Mouse (Mus musculus): ENCODE data around the gene Col19a1.

The Col19a1 gene

DNA sequence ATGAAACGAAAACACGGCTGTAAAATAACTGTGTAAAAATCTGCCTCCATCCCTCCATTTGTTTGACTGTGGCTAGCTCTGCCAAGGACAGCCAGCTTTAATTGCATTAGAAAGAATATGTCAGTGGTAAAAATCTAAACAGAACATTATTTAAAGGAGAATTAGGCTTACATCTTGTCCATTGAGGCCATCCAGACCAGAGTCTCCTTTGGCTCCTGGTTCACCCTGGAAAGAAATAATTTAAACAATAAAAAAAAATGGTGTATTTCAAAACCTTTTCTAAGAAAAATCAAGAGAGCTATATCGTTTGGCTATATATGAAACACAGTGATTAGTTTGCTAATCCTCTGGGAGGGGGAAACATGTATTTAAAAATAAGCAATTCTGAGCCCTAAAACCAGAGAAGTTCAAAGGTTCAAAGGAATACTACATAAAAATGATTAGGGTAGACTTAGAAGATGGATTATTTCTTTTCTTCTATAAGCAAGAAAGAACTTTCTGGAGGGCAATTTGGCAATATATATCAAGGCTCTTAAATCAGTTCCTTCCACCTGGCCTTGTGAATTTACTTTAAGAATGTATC lies 125.9 kb downstream of the Col19a1 start:
- DNase-seq (ENCODE audit: low spot score in 2 of 2): no peak

DNA sequence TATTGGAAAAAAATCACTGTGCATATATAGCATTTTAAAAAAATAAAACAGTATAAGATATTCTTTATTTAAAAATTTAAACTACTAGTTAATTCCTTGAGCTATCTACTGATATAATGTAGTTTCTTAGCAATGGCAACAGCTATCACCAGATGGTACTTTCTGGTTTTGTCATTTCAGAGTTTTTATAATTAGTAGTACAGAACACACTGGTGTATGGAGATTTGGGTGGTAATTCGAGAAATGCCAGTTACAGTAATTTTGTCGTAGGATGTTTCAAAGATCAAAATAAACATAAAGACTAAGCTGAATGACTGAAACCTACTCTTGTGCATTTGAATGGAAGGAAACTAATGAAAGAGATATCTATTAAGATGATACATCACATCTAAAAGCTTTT lies 129.3 kb downstream of the Col19a1 start:
- no peak for DNase-seq (ENCODE audit: low spot score in 2 of 2)

DNA sequence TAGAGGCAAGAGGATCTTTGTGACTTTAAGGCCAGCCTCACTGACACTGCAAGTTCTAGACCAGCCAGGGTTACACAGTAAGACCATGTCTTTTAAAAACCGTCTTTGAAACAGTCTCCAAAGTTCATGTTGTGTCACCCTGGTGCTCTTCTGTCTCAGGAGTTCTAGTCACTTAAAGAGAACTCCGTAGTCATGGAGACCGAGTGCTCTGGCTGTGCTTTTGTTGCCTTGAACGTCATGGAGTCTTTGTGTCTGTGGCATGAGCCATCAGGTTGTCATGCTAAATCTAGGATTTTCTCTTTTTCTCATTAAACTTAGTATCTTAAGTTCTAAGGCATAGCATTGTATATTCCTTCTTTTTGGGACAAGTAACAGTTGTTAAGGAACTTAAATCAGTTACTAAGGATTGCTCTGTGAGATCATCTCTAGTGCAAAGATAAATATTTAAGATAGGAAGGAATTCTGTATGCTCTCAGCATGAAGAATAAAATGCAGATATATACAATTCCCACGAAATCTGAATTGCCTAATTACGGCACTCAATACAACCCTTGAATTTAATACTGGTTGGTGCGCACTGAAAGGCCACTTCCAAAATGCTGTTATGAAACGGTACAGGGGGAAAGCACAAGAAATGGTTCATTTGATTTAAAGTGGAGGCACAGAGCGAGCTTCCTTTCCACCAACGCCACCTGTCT lies 134.6 kb downstream of the Col19a1 start:
- no peak for DNase-seq (ENCODE audit: low spot score in 2 of 2)

DNA sequence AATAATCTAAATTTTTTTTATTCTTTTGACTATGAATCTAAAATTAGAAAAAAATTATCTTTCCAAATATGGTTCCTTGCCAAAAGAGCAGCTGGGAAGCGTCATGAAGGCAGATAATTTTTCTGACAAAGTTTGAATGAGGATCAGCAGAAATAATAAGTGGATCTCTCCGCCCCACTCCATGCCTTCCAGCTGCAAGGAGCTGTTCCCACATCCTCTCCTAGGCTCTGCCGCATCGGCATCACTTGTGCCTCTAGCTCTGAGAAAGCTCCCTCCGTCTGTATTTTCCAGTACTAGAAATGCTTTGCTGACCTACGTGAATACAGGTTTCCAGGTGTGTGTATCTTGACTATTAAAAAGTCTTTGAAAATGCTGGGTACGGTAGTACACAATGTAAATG lies 135.1 kb downstream of the Col19a1 start:
- DNase-seq (ENCODE audit: low spot score in 2 of 2): no peak

DNA sequence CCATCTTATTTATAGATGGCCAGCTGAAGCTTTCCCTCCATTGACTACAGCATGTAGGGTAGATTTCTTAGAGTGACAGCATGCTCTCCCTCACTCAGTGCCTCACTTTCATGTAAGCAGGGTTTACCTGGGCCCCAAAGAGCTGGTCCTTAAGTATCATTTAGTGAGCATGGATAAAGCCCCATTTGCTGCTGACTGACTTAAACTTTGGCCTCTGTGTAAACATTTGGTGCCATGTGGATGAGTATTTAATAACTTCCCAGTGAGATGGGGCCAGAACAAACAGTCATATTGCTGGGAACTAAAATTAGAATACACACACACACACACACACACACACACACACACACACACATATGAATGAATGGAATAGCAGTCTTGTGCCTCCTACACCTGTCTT lies 149.8 kb downstream of the Col19a1 start:
- DNase-seq (ENCODE audit: low spot score in 2 of 2): no peak

DNA sequence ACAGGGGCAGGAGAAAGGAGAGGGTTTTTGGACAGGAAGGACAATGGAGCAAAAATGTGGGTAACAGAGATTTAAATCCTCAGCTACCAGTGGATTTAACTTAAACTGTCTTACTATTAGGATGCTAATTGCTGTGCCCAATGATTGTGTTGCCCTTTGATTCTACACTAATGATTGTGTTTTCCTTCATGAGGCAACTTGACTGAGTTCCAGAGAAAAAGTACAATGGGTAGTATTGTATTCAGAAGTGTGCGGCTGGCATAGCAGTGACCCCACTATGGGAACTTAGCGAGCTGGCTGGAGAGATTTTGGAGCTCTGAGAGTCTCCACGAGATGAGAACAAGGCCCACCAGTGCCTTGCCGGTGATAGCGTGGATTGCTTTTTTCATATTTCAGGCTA lies 159.0 kb downstream of the Col19a1 start:
- DNase-seq (ENCODE audit: low spot score in 2 of 2): no peak

DNA sequence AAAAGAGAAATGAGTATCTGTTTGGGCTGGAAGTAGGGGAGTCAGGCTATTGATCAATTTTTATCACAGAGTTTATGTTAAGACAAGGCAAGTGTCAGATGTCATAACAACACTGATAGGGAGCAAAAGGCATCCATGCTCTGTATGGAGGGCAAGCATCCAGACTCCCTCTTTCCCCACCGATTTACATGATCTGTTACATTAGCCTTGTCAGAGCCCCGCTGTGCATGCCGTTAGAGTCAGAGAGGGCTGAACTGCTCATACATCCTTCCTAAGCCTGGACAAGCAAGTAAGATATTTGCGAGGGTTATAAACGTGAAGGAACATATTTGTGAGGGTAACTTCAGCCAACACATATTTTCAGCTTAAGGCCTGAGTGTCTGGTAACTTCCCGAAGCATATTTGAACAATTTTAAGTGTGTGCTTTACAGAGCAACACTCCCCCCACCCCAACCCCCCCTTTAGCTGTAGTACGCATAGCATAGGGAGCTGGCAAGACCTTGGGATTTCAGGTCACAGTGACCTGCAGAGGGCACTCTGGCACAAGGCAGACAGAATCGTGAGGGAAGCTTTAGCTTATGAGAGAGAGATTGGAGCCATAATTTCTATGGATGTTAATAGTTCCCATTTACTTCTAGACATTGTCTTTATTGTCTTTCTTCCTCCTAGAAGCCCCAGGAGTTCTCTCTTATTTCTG lies 209.0 kb downstream of the Col19a1 start:
- peak in 1 of 2 experiments; percentile 11 for DNase-seq (ENCODE audit: low spot score in 2 of 2)

DNA sequence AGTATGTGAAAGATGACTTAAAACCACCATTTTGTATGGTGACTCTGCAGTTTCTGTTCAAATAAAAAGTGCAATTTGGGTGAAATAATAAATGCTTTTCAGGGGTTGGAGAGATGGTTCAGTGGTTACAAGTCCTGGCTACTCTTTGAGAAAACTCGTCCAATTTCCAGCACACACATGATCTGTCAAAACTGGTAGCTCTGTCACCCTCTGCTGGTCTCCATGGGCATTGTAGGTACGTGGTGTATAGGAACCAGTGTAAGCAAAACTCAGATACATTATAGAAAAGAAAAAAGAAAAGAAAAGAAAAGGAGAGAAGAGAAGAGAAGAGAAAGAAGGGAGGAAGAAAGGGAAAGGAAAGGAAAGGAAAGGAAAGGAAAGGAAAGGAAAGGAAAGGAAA lies 212.4 kb downstream of the Col19a1 start:
- peak in 1 of 2 experiments; percentile 19 for DNase-seq (ENCODE audit: low spot score in 2 of 2)

DNA sequence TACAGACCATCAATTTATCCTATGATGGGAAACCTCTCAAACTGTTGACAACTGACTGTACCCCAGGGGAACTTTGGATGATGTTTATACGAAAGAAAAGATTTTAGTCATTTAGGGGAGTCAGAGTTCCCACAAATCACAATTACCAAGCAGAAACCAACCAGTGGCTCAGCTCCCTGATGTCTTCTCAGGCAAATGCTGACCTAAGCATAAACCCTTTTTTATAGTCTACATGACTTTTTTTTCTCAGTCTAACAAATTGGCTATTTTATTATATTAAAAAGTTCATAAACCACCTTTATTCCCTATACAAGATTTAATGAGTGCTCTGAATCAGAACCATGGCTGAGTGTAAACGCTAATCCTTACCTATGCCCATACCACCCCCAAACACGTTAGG lies 213.6 kb downstream of the Col19a1 start:
- DNase-seq (ENCODE audit: low spot score in 2 of 2): no peak

DNA sequence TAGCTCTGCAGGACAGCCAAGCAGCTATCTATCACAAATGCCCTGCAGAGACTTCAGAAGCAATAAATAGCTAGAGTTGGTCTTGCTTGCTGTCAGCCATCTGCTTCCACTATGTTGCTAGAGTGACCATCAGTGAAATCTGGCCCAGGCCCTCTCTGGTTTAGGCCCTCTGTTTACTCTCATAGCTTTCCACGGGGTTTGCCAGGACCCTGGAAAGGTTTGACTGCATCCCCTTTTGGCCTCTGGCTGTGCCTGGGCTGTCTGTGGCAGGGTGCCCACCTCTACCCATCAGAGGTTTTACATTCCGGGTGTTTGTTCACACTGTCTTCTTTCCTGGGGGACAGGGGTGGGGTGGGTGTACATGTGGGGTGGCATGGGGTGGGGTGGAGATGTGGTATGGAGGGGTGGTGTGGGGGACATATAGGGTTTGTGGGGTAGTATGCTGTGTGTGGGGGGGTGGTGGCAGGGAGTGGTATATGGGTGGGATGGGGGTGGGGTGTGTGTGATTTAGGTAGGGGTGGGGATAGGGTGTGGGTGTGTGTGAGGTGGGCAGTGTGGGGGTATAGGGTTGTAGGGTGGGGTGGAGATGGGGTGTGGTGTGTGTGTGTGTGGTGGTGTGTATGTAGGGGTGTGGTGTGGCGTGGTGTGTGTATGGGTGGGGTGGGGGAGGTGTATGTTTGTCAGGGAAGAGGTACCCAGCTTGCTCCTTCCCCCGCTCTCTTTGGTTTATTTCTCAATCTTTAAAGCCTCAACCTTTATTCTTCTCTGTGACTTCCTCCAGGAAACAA lies 214.6 kb downstream of the Col19a1 start:
- no peak for DNase-seq (ENCODE audit: low spot score in 2 of 2)

DNA sequence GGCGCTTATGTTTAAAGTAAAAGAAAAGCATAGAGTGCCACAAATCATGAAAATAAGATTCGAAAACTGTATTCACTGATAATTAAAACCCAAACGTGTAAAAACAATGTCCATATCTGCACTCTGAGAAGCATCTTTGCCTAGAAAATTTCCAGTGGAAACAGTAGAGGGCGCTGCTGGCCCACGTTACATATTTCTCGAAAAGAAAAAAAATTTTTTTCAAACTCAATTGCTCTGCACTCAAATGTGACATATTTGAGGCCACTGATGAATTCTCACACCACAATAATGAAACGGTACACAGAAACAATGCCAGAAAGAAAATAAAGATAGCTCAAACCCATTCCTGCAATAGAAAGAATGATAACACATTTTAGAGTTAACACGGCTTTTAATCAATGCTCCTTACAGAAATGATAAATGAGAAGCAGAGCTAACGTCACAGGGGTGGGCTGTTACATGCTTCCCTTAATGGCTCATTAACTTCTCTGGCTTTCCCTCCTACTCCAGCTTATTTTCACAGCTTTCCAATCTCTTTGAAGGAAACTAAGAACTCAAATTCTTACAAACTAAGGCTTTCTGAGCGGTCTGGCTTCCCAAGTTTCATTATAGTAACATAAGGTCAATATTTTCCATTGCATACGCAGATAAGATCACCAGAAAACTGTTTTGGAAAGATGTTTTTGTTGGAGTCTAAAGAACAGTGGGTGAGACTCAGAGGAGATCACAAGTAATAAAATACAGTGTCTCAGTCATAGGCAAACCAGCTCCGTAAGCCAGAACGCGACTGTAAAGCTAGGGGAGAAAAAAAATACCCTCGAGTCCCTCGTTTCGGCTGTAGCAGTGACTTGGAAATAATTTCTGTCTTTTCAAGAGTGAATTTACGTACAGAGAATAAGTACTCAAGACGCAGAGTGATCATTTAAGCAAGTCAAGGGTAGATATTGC lies 219.4 kb downstream of the Col19a1 start:
- no peak for DNase-seq (ENCODE audit: low spot score in 2 of 2)

DNA sequence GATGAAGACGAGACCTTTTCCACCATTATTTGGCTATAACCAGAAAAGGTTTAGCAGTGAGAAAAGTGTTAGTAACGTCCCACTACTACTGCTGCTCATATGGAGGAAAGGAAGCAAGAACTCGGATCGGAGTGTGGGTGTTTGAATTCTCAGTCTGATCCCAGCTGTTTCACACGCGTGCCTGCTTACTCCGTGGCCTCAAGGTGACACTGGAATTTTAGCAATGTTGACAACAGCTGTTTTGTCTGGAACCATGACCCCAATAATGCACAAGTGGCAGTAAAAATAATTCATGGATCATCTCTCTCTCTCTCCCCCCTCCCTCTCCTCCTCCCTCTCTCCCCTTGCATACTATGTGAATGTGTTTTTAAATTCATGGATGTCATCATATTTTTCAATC lies 222.5 kb downstream of the Col19a1 start:
- no peak for DNase-seq (ENCODE audit: low spot score in 2 of 2)

DNA sequence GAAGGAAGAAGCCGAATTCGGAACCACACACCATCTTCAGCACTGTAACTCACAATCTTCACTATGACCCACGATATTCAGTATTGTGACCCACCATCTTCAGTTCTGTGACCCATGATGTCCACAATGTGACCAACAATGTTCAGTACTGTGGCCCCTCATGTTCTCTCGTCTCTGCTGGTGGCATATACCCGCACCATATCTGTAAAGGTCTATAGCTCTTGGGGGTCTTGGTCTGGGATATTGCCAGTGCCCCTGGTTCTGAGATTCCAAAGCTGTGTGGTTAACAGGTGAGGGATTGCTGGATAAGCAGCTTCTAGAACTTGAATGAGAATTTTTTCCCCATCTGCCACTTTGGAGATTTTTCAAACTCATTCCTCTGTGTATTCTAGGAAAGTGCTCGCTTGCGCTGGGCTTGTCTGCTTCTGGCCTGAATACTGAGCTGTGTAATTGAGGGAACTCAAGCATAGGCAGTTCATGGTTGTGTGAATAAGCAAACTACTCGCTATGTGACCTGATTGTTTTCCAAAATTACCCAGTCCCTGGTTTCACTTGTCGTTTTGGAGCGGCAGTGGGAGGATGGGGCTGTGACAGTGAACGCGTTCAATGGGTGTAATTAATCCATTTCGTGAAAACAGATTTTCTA lies 225.2 kb downstream of the Col19a1 start:
- no peak for DNase-seq (ENCODE audit: low spot score in 2 of 2)

DNA sequence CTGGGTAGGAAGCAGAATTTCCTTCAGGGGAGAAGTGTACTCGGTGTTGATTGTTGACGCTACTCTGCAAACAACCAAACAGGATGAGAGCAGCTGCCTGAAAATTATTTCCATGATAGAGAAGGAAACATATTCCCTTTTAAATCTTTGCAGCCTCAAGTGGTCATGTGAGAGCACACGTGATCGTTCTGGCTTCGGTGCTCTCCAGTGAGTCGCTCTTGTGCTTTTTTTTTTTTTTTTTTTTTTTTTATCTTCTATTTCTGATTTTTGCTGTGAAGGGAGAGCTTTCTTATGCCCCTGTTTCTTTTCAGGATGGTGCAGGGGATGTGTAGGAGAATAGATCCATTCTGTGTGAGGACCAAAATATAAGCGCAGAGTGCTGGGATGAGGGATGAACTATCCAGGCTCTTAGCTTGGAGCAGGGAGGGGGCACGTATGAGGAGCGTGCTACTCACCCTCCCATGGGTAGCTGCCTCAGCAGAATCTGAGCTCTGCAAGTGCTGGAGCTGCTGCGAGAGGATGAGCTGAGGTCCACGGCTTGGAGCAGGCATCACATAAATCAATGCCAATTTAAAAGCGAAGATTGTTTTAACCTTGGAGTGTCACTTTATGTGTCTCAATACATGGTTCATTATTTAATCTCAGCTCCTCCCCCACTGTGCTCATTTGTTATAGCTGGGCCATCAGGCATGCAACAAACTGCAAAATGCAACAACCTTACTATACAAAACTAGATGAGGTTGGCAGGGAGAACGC lies 237.6 kb downstream of the Col19a1 start:
- no peak for DNase-seq (ENCODE audit: low spot score in 2 of 2)

DNA sequence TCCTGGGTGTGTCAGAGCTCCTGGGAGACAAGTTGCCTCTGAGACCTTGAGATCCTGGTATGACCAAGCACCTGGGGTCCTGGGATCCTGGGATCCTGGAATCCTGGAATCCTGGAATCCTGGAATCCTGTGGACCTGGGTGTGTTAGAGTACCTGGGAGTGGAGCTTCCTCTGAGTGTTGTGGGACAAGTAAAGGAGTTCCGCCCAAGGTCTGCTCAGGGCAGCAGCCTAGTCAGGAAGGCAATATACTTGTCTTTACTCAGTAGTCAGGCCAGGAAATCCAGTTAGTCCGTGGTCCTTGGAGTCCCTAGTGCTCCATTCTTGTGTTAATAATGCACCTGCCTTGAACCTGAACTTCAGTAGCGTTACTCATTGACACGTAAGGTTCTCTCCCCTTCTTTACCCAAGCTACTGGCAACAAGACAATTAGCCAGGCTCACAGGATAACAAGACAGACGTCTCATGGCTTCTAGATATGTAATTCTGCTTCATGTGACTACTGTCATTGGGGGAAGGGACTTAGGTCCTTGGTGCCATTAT lies 239.6 kb downstream of the Col19a1 start:
- no peak for DNase-seq (ENCODE audit: low spot score in 2 of 2)

DNA sequence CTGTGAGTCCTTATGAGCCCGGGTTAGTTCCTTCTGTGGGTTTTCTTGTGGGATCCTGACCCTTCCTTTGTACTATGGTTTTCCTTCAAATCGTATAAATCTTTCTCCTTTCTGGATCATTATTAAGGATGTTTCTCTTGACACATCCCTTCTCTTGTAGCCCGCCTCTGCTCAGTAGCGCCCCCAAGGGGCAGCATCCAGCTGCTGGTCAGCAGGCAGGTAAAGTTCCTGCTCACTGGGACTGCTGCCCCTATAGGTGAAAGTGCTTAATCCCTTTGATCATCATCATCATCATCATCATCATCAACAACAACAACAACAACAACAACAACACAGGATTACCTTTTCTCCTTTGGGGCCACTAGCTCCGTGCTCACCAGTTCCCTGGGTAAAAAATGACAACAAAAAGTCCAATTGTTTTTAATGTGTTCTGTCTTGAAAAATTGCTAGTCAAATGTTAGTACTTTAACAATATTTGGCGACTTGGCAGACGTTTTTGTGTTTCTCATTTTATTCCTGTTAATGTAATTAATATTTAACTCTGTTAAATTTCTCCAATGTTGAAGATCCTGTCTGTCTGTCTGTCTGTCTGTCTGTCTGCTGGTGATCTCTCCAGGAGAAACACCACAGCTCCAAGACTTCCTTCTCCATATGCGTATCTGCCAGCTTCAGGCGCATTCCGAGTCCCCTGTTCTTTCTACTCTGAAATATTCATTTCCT lies 249.6 kb downstream of the Col19a1 start:
- no peak for DNase-seq (ENCODE audit: low spot score in 2 of 2)

DNA sequence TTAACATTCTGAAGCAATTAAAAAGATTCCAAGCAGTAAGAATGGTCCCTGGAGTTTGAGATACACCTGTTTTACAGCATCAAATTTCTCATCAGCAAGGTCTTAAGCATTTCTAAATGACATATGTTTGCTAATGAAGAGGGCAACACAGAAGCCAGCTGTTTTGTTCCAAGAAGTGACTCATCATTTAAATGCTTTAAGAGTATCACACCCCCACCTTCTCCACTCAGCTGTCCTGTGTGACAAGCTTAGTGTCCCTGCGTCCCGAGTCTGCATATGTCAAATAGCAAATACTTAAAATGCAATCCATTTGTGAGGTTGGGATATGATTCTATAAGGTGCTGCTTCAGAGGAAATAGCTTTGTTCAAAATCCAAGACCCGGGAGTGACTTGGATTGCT lies 251.2 kb downstream of the Col19a1 start:
- DNase-seq (ENCODE audit: low spot score in 2 of 2): no peak

DNA sequence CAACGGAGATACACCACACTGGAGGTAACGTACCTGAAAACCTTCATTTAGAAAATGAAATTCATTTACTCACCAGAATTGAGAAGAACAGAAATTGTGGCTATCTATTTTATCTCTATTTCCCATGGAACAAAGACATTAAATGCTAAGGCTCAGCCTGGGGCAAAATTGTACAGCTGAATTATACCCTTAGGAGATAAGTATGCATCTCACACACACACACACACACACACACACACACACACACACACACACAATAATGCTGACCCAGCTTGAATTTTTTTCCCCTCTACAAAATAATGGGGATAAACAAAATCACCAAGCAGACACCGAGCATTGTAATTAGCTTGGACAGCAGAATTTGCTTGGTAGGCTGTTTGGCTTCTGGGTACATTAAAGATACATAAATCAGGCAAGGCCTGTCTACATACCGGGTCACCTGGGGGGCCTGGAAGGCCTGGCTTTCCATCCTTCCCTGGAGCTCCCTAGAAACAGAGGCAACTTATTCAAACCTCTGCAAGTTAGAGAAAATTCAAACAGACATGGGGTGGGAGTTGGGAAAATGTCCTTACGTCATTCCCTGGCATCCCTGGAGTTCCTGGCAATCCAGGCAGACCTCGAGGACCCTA lies 270.2 kb downstream of the Col19a1 start:
- DNase-seq (ENCODE audit: low spot score in 2 of 2): no peak

DNA sequence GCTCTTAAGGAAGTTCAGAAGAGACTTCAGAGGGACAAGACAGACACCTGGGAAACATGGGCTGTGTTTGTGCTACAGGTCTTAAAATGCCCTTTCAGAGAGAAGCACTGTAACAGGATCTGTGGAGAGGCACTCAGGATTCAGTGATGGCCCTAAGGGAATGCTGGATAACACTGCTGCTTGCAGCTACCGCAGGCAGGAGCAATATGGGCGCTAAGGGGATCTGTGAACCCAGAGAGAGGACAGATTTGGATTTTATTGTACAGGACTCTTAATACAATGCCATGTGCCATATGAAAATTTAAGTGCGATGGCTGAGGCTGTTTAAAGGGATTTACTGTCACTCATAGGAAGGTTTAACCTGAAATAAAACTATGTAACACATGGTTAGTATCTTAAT lies 270.8 kb downstream of the Col19a1 start:
- no peak for DNase-seq (ENCODE audit: low spot score in 2 of 2)

All from urinary bladder, adult 18-20 months (tissue).